8 mouse cellular contexts compared by ENCODE assay signal in the genomic region with DNA sequence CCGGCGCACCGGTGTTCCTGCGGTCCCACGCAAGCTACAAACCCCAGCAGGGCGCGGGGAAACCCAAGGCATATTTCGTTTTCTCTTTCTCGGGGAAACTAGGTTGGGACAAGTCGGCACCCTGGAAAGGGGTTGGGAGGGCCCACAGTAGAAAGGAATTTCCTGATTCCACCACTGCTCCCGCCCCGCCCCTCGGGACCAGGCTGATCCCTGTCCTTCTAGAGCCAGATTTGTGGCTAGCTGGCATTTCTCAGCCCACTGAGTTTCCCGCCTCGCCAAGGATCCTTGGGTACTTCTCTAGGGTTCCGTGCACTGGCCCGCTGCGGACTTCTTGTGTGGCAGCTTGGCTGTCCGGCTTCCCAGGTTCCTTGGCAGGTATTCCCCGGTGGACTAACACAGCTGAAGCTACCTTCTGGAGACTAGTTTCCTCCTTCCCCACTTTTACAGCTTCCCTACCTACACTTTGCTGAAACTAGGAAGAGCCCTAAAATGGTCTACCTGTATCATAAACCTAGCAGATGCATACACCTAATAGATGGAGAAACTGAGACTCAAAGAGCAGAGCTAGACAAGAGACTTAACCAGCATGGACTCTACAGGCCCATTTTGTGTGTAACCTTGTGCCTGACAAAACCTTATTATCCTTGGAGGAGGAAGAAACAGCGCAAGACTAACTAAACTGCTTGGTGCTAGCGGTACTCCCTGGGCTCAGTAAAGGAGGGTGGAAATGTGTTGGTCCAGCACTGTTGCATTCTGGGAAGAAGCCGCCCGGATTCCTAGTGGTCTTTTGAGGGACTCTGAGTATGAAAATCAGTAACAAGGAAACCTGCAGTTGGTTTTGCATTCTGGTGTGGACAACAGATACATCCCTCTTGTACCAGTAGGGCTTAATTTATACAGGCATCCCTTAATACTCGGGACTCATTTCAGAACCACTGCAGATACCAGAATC. TPM values are rescaled to one million over a fixed set of nuclear protein-coding genes. Genes with fewer than 3 reads are reported as not detected.
DNase-seq lines count a peak whose midpoint lies in the region; ATAC-seq and TF ChIP-seq lines count a peak whose summit lies in the region.

No protein-coding gene starts in this region.

- no peak for TF ChIP-seq CTCF in intestine, postnatal 0 days (IDR thresholded peaks at IDR 0.05; ENCODE audit: low read depth)
- TF ChIP-seq CTCF in lung, postnatal 0 days (IDR thresholded peaks at IDR 0.05) = no peak

- WGBS in embryonic facial prominence, embryonic 13.5 days = 11% methylated on average over 25 of the region's 25 CpGs
- 14% methylated on average over 25 of the region's 25 CpGs for WGBS in intestine, postnatal 0 days
- WGBS in lung, postnatal 0 days = 14% methylated on average over 25 of the region's 25 CpGs

- peaks cover 41% of the 10 kb centered on the region for H3K4me1 ChIP-seq in megakaryocyte, embryonic 14.5 days
- H3K4me1 ChIP-seq in embryonic facial prominence, embryonic 13.5 days = peaks cover 30% of the 10 kb centered on the region
- peaks cover 6% of the 10 kb centered on the region; the same call in 1 of the 2 replicates for H3K4me1 ChIP-seq in intestine, postnatal 0 days (replicated peaks; ENCODE audit: control insufficient read depth, insufficient read depth, low read length)
- peaks cover 7% of the 10 kb centered on the region; the same call in 1 of the 2 replicates for H3K4me1 ChIP-seq in lung, postnatal 0 days (ENCODE audit: insufficient read depth, low read depth, low read length)

- DNase-seq in lung, postnatal 0 days (ENCODE audit: low spot score) = peak; percentile 79
- DNase-seq in testis, postnatal 10 days (ENCODE audit: low spot score) = peak; percentile 72
- DNase-seq in frontal cortex, adult 2 months (ENCODE audit: extremely low spot score in 1 of 2, low spot score in 1 of 2) = no peak
- DNase-seq in urinary bladder, postnatal 25 days (ENCODE audit: low spot score) = no peak

- no peak for ATAC-seq in megakaryocyte, adult 5-6 weeks (ENCODE audit: poor library complexity, severe bottlenecking)
- ATAC-seq in embryonic facial prominence, embryonic 13.5 days (ENCODE audit: insufficient number of reproducible peaks, insufficient read depth, low FRiP score, low TSS enrichment, low read depth) = peak; percentile 32; the same call in 1 of the 2 replicates
- peak; percentile 45 for ATAC-seq in intestine, postnatal 0 days
- peak; percentile 47 for ATAC-seq in lung, postnatal 0 days

- peak overlapping the region; percentile 91 for H3K9ac ChIP-seq in embryonic facial prominence, embryonic 13.5 days
- peak overlapping the region; percentile 83 for H3K9ac ChIP-seq in intestine, postnatal 0 days (ENCODE audit: low read depth, low read length)
- peak overlapping the region; percentile 91 for H3K9ac ChIP-seq in lung, postnatal 0 days (replicated peaks; ENCODE audit: low read depth)

- peak overlapping the region; percentile 99 for H3K27ac ChIP-seq in embryonic facial prominence, embryonic 13.5 days
- H3K27ac ChIP-seq in intestine, postnatal 0 days (ENCODE audit: low read depth, low read length) = peak overlapping the region; percentile 89
- peak overlapping the region; percentile 96 for H3K27ac ChIP-seq in lung, postnatal 0 days (ENCODE audit: low read length)

- peak overlapping the region; percentile 74 for H3K4me2 ChIP-seq in embryonic facial prominence, embryonic 13.5 days
- H3K4me2 ChIP-seq in intestine, postnatal 0 days (replicated peaks; ENCODE audit: low read depth) = peak overlapping the region; percentile 87
- H3K4me2 ChIP-seq in lung, postnatal 0 days (replicated peaks; ENCODE audit: low read depth, low read length) = peak overlapping the region; percentile 87

- H3K9me3 ChIP-seq in megakaryocyte, embryonic 14.5 days = no peaks in the 10 kb centered on the region
- H3K9me3 ChIP-seq in embryonic facial prominence, embryonic 13.5 days = no peaks in the 10 kb centered on the region
- H3K9me3 ChIP-seq in intestine, postnatal 0 days (ENCODE audit: control insufficient read depth) = no peaks in the 10 kb centered on the region
- H3K9me3 ChIP-seq in lung, postnatal 0 days (ENCODE audit: low read length) = no peaks in the 10 kb centered on the region

- peaks cover 12% of the 10 kb centered on the region for H3K36me3 ChIP-seq in megakaryocyte, embryonic 14.5 days (replicated peaks; ENCODE audit: low read length)
- no peaks in the 10 kb centered on the region for H3K36me3 ChIP-seq in embryonic facial prominence, embryonic 13.5 days
- no peaks in the 10 kb centered on the region for H3K36me3 ChIP-seq in intestine, postnatal 0 days (ENCODE audit: control insufficient read depth, insufficient read depth)
- H3K36me3 ChIP-seq in lung, postnatal 0 days (ENCODE audit: insufficient read depth, low read length) = no peaks in the 10 kb centered on the region

- no peak; the same call in none of the 2 replicates for TF ChIP-seq EP300 in lung, postnatal 0 days (IDR thresholded peaks at IDR 0.05)

- peak overlapping the region; percentile 99 for H3K4me3 ChIP-seq in megakaryocyte, embryonic 14.5 days (replicated peaks)
- H3K4me3 ChIP-seq in embryonic facial prominence, embryonic 13.5 days = peak overlapping the region; percentile 83
- peak overlapping the region; percentile 88 for H3K4me3 ChIP-seq in intestine, postnatal 0 days (ENCODE audit: low read depth, low read length)
- peak overlapping the region; percentile 83 for H3K4me3 ChIP-seq in lung, postnatal 0 days (ENCODE audit: low read depth, low read length)

- peaks cover 28% of the 10 kb centered on the region for H3K27me3 ChIP-seq in megakaryocyte, embryonic 14.5 days (replicated peaks)
- H3K27me3 ChIP-seq in embryonic facial prominence, embryonic 13.5 days = no peaks in the 10 kb centered on the region
- H3K27me3 ChIP-seq in intestine, postnatal 0 days (replicated peaks; ENCODE audit: control insufficient read depth, insufficient read depth, low read length) = no peaks in the 10 kb centered on the region
- no peaks in the 10 kb centered on the region for H3K27me3 ChIP-seq in lung, postnatal 0 days (replicated peaks; ENCODE audit: insufficient read depth, low read length)

RNA-seq across cellular contexts. Expression of gene Actn1, which starts 0.8 kb away (rescaled TPM):
- polyA plus RNA-seq in megakaryocyte, embryonic 14.5 days (2012; ENCODE audit: insufficient read depth, low replicate concordance) = 408 and 519 TPM in 2 replicates
- 31.2 and 38.6 TPM in 2 replicates for total RNA-seq in megakaryocyte, adult 5-6 weeks (2015)
- total RNA-seq in megakaryocyte, adult 5-6 weeks (2017) = 30.9 and 52.5 TPM in 2 replicates
- 37.5 and 39.4 TPM in 2 replicates for polyA plus RNA-seq in embryonic facial prominence, embryonic 13.5 days (2015; fragmentation: Nextera tagmentation; extraction: Ambion mirVana)
- polyA plus RNA-seq in intestine, postnatal 0 days (2015; fragmentation: Nextera tagmentation; extraction: Ambion mirVana) = 28.7 and 29.3 TPM in 2 replicates
- polyA plus RNA-seq in lung, postnatal 0 days (2015; fragmentation: Nextera tagmentation; extraction: Ambion mirVana) = 30.0 and 31.0 TPM in 2 replicates
- 82.7 and 95.8 TPM in 2 replicates for polyA plus RNA-seq in frontal cortex, adult 2 months (2012; rRNA removed)

Comparison
In these comparisons a context has a peak if more than half of its experiments do, and no peak if none do; other contexts are left out.
1. DNase-seq: peak in lung, postnatal 0 days (single experiment) and testis, postnatal 10 days (single experiment); none in frontal cortex, adult 2 months (0 of 2) and urinary bladder, postnatal 25 days (single experiment).
2. Peak in every context shown above with its lines, with median percentiles within 50 percentile points of each other: H3K4me3 ChIP-seq, H3K27ac ChIP-seq, H3K4me2 ChIP-seq and H3K9ac ChIP-seq.